Mouse (Mus musculus): ENCODE data around the gene Ndufb4.

- TF ChIP-seq CTCF (IDR thresholded peaks at IDR 0.05; ENCODE audit: low read depth), result no peak
- no peak for TF ChIP-seq EP300 (IDR thresholded peaks at IDR 0.05; ENCODE audit: low read depth)
Measured at GRCm38 (mm10) chr16:37651467-37651866, 2.8 kb downstream of the Ndufb4 start.

Data from heart, postnatal 0 days (tissue).